Mouse (Mus musculus) urinary bladder, postnatal 4 days (tissue): Measurements from ENCODE around the gene Mllt1.

Source experiments
- DNase-seq, 2 experiments: peaks; one replicate each; pipeline ENCODE4 v3.0.0; 2021 to 2022; ENCODE audit warnings: low spot score in 2 of 2

The Mllt1 gene

GRCm38 (mm10) chr17:56935363-56936131, at the start of gene Mllt1:
Gene Mllt1, minus strand, starts transcription at chr17:56935415.
- DNase-seq, result peak; percentile 99

DNA sequence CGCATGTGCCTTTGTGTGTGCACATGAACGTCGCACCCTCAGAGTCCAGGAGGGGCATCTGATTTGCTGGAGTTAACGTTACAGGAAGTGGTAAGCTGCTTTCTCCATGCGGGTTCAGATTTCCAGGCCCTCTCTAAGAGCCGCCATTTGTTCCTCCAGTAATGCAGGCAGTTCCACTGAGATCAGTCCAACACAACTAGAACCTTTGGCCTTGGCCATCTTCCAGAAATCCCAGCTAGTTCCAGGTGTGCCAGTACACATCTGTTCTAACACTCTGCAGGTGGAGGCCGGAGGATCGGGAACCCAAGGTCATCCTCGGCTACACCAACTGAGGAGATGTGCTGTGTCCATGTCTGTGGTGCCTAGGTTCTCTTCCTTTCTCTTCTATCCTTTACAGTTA, 49.7 kb upstream of the Mllt1 start:
- DNase-seq, result peak in 1 of 2 experiments; percentile 56

- peak in 1 of 2 experiments; percentile 53 for DNase-seq
Observed at GRCm38 (mm10) chr17:56982013-56982412, 46.8 kb upstream of the Mllt1 start, which contains the start of gene Acer1. Gene Acer1, minus strand, starts transcription at chr17:56982126.

- DNase-seq, result peak in 1 of 2 experiments; percentile 38
Observed at GRCm38 (mm10) chr17:56981049-56981448, 45.8 kb upstream of the Mllt1 start.

DNA sequence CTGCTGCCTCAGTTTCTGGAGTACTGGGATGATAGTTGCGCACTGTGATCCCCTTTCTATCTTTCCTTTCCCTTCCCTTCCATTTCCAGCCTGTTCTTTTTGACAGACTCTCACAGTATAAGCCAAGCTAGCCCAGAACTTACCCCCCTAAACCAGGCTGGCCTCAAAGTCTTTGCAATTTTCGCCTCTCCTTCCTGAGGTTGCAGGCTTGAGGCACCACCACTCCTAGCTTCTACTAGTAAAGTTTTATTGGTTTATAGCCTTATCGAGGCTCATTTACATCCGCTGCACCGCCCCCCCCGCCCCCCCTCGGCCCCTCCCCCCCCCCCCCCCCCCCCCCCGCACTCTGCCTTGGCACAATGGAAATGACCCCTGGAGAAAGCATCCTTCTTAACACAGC, 44.3 kb upstream of the Mllt1 start:
- no peak for DNase-seq

DNA sequence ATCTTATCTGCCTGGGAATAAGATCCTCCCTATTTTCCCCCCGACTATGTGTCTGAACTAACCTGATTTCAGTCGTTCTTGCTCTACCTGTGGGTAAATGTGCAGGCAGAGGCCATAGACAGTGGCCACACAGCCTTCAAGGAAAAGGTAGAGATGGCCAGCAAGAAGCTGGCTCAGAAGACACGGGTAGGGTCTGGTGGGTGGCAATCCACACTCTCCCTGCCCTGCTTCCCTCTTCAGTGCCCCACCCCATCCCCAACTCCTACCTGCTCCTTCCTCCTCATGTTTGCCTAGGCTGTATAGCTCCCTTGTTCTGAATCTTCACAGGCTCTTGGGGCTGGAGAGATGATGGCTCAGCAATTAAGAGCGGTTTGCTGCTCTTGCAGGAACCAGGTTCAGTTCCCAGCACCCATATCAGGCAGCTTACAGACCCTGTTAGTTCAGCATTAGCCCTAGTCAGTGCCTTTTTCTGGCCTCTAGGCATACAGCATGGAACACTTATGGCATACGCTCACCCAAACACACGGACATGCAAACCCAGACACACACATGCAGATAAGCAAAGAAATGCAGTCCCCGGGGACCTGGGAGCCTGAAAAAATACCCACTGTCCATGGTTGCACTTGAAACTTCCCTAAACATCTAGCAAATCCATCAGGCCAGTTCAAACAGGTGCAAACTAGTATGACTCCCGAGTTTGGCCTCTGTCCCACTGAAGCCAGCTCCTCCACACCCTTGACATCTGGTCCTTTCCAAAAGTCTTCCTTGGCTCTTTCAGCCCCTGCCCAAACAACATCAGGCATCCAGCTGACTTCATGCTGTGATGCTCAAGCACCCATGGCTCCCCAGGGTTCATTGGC, 41.5 kb upstream of the Mllt1 start:
- DNase-seq, result peak in 1 of 2 experiments; percentile 52

GRCm38 (mm10) chr17:56975391-56975790, 40.2 kb upstream of the Mllt1 start:
- DNase-seq, result peak in 1 of 2 experiments; percentile 26

GRCm38 (mm10) chr17:56974708-56975240, 39.6 kb upstream of the Mllt1 start:
- peak in 1 of 2 experiments; percentile 34 for DNase-seq

DNA sequence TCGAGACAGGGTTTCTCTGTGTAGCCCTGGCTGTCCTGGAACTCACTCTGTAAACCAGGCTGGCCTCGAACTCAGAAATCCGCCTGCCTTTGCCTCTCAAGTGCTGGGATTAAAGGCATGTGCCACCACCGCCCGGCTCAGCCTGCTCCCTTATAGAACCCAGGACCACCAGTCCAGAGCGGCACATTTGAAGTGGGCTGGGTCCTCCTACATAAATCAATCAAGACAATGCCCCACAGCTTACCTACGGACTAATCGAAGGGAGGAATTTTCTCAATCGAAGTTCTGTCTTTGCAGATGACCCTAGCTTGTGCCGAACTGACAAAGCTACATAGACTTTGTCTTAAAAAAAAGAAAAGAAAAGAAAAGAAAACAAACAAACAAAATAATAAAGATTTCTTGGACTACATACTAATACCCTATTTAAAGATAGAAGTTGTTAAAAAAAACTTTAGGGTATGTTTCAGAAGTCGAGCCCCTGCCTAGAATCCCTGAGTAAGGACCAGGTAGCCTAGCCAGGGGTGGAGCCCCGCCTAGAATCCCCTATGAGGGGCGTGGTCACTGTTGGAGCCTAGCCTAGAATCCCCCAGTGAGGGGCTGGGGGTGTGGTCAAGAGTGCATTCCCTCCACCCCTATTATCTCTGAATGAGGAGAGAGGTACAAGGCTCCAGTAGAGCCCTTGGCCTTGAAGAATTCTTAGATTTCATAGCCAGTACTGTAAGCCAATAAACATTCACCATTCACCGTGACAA, 38.9 kb upstream of the Mllt1 start:
- peak in 1 of 2 experiments; percentile 47 for DNase-seq

DNA sequence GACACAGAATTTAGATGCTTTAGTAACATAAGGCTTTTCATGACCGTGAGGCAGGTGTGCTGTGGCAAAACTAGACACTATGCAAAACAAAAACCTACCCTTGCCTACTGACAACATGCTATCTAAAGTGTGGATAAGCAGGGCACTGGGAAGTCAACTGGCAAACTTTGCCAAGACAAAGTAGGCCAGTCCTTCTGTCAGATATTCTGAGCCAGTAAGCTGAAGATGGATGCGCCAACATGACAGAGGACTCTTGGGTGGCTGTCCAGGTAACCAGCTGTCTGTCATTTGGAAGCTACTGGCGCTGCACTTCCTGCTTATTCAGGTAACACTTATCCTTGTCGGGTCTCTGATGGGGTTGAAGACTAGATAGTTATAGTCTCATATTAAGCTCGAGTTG, 34.9 kb upstream of the Mllt1 start:
- peak in 1 of 2 experiments; percentile 23 for DNase-seq

GRCm38 (mm10) chr17:56969321-56969720, 34.1 kb upstream of the Mllt1 start:
- peak in 1 of 2 experiments; percentile 22 for DNase-seq

- peak in 1 of 2 experiments; percentile 16 for DNase-seq
Observed at GRCm38 (mm10) chr17:56963646-56964045, 28.4 kb upstream of the Mllt1 start.

DNA sequence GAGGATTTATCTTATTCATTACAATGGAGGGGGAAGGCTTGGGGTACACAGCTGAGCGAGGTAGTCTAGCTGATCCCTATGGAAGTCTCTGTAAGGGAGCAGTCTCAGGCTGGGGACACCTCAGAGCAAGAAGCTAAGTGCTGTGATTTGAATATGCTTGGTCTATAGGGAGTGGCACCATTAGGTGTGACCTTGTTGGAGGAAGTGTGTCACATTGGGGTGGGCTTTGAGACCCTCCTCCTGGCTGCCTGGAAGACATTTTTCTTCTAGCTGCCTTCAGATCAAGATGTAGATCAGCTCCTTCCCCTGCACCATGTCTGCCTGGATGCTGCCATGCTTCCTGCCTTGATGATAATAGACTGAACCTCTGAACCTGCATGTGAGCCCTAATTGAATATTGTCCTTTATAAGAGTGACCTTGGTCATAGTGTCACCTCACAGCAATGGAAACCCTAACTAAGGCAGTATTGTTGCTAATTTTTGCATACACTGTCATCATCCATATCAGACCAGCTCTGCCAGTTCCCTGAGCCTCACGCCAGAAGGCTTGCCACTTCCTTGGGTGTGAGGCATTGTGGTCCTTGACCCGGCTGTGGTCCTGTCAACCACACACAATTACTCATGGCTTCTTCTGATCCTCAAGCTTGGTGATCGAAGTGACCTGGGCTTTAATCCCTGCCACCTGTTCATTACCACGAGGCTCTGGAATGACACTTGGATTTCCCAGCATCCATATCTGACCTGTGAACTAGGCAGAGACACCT, 27.6 kb upstream of the Mllt1 start:
- DNase-seq, result peak in 1 of 2 experiments; percentile 32

- peak in 1 of 2 experiments; percentile 42 for DNase-seq
Observed at GRCm38 (mm10) chr17:56961880-56962279, 26.7 kb upstream of the Mllt1 start.

- no peak for DNase-seq
Observed at GRCm38 (mm10) chr17:56958667-56959066, 23.5 kb upstream of the Mllt1 start.

GRCm38 (mm10) chr17:56957763-56958429, 22.7 kb upstream of the Mllt1 start:
- peak in 1 of 2 experiments; percentile 54 for DNase-seq

GRCm38 (mm10) chr17:56954871-56955270, 19.7 kb upstream of the Mllt1 start:
- DNase-seq, result peak in 1 of 2 experiments; percentile 51

GRCm38 (mm10) chr17:56952639-56953038, 17.4 kb upstream of the Mllt1 start:
- DNase-seq, result no peak

- DNase-seq, result peak in 1 of 2 experiments; percentile 64
Observed at GRCm38 (mm10) chr17:56950915-56951314, 15.7 kb upstream of the Mllt1 start.

DNA sequence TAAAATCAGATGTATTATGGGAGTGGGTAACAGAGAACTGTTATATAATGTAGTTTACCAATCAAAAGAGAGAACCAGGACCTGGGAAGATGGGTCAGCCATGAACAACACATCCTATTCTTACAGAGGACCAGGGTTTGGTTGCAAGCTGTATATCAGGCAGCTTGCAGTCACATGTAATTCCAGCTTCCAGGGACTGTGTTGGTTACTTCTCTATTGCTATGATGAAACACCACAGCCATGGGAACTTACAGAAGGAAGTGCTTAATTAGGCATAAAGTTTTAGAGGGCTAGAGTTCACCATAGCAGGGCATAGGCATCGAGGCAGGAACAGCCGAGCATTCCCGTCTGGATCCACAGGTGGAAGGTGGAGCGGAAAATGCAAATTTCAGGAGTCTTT, 3.5 kb upstream of the Mllt1 start:
- no peak for DNase-seq
